Mouse (Mus musculus) spleen, embryonic (tissue): ENCODE data around the gene Trir.

Experiments used
- CTCF ChIA-PET: fragments of 350-600 bp; sonication (Branson Sonifier 250); formaldehyde crosslinking; loops from one replicate; lab custom pipeline; 2022; lab: Charles Lee

Gene Trir

GRCm38 (mm10) chr8:85035165-85035727 lies 8.6 kb downstream of the Trir start:
- CTCF ChIA-PET = interaction anchor here (0.5 kb wide), 1 partner anchor 1011 kb away, joined by 6 read pairs; no protein-coding TSS in a partner anchor

GRCm38 (mm10) chr8:85035728-85036310 lies 9.2 kb downstream of the Trir start:
- CTCF ChIA-PET = interaction anchor here (0.5 to 1.8 kb wide), 2 partner anchors 61 to 1011 kb away, joined by 4 to 6 read pairs; no protein-coding TSS in a partner anchor

- CTCF ChIA-PET = interaction anchor here (0.6 to 1.8 kb wide), 2 partner anchors 10 to 62 kb away, joined by 4 read pairs; partner anchors contain the start of gene Trir
These were observed 9.7 kb downstream of the Trir start for GRCm38 (mm10) chr8:85036381-85036717.

GRCm38 (mm10) chr8:85036718-85037365 lies 10.2 kb downstream of the Trir start, which contains the start of gene Tnpo2:
Tnpo2 (plus strand) TSS chr8:85036915.
- CTCF ChIA-PET = interaction anchor here (0.6 to 1.8 kb wide), 4 partner anchors 10 to 64 kb away, joined by 3 to 12 read pairs (median 4); partner anchors contain the start of gene Trir

GRCm38 (mm10) chr8:85037366-85037680 lies 10.7 kb downstream of the Trir start:
- CTCF ChIA-PET = interaction anchor here (0.6 to 1.8 kb wide), 3 partner anchors 16 to 64 kb away, joined by 3 to 12 read pairs (median 4); no protein-coding TSS in a partner anchor

GRCm38 (mm10) chr8:85037681-85038531 lies 11.3 kb downstream of the Trir start:
- CTCF ChIA-PET = interaction anchor here (1.8 kb wide), 1 partner anchor 64 kb away, joined by 4 read pairs; no protein-coding TSS in a partner anchor

GRCm38 (mm10) chr8:85043619-85044018 lies 17.0 kb downstream of the Trir start:
- CTCF ChIA-PET = no interaction called here

- CTCF ChIA-PET = no interaction called here
These were observed 30.7 kb downstream of the Trir start for GRCm38 (mm10) chr8:85057367-85057766.

GRCm38 (mm10) chr8:85059879-85060616 lies 33.4 kb downstream of the Trir start, which contains the start of gene Fbxw9:
Fbxw9 (plus strand) TSS chr8:85060055.
- CTCF ChIA-PET = interaction anchor here (0.6 kb wide), 1 partner anchor 26 kb away, joined by 4 read pairs; no protein-coding TSS in a partner anchor

GRCm38 (mm10) chr8:85062603-85063002 lies 36.0 kb downstream of the Trir start:
- CTCF ChIA-PET = no interaction called here

GRCm38 (mm10) chr8:85065213-85065612 lies 38.6 kb downstream of the Trir start:
- CTCF ChIA-PET = no interaction called here

- CTCF ChIA-PET = interaction anchor here (1.0 to 1.3 kb wide), 2 partner anchors 18 to 20 kb away, joined by 3 read pairs; no protein-coding TSS in a partner anchor
These were observed 40.5 kb downstream of the Trir start for GRCm38 (mm10) chr8:85067155-85067554.

GRCm38 (mm10) chr8:85067982-85068381 lies 41.4 kb downstream of the Trir start, which contains the start of gene Gm5741:
Gm5741 (minus strand) TSS chr8:85067982.
- CTCF ChIA-PET = interaction anchor here (0.6 to 1.3 kb wide), 4 partner anchors 10 to 96 kb away, joined by 3 to 5 read pairs (median 3); no protein-coding TSS in a partner anchor

- CTCF ChIA-PET = interaction anchor here (0.5 to 0.6 kb wide), 2 partner anchors 120 to 885 kb away, joined by 4 to 5 read pairs; no protein-coding TSS in a partner anchor
These were observed 44.4 kb downstream of the Trir start for GRCm38 (mm10) chr8:85071041-85071440.

- CTCF ChIA-PET = interaction anchor here (0.5 to 0.6 kb wide), 2 partner anchors 121 to 886 kb away, joined by 4 to 5 read pairs; no protein-coding TSS in a partner anchor
These were observed 45.1 kb downstream of the Trir start, which contains the start of gene Dhps for GRCm38 (mm10) chr8:85071514-85072281. Dhps (plus strand) TSS chr8:85071757.

GRCm38 (mm10) chr8:85072364-85072929 lies 45.8 kb downstream of the Trir start:
- CTCF ChIA-PET = no interaction called here

- CTCF ChIA-PET = no interaction called here
These were observed 46.5 kb downstream of the Trir start for GRCm38 (mm10) chr8:85073041-85073612.

GRCm38 (mm10) chr8:85074167-85074566 lies 47.5 kb downstream of the Trir start:
- CTCF ChIA-PET = no interaction called here

GRCm38 (mm10) chr8:85074617-85075016 lies 48.0 kb downstream of the Trir start:
- CTCF ChIA-PET = no interaction called here
